Mouse (Mus musculus): ENCODE data around the gene Anxa11. TPM values are rescaled to one million over a fixed set of nuclear protein-coding genes. Genes with fewer than 3 reads are reported as not detected.
"Not testable (repeated sequence)": the region's sequence is repeated elsewhere in the genome, so short reads cannot be mapped to it uniquely, and the experiment has no call there.

Anxa11 gene
- polyA plus RNA-seq, 1 experiment = 64.2 TPM

GRCm38 (mm10) chr14:25872461-25873415, 30.8 kb downstream of the Anxa11 start:
- DNase-seq (ENCODE audit: low read depth in 1 of 2, low spot score in 2 of 2) = no peak
- Histone ChIP-seq H3K4me1 (ENCODE audit: control insufficient read depth, insufficient read depth, insufficient read length) (no peaks in the 10 kb centered on the region), H3K27ac (ENCODE audit: insufficient read depth, low read length) (no peak overlapping the region), H3K4me3 (ENCODE audit: extremely low read depth, insufficient read depth, insufficient read length) (no peak overlapping the region), H3K27me3 (ENCODE audit: control insufficient read depth, insufficient read depth, low read length) (no peaks in the 10 kb centered on the region), H3K36me3 (ENCODE audit: control insufficient read depth, insufficient read depth, low read length) (peaks cover 19% of the 10 kb centered on the region)
- WGBS = 88% methylated on average over 8 of the region's 8 CpGs
- no peak for TF ChIP-seq POLR2A (IDR thresholded peaks at IDR 0.05; ENCODE audit: low read depth, low read length)
- TF ChIP-seq CTCF (IDR thresholded peaks at IDR 0.05; ENCODE audit: extremely low read depth, insufficient read depth, insufficient read length, insufficient replicate concordance) = no peak

- DNase-seq (ENCODE audit: low read depth in 1 of 2, low spot score in 2 of 2); H3K27me3 ChIP-seq (ENCODE audit: control insufficient read depth, insufficient read depth, low read length); H3K4me1 ChIP-seq (ENCODE audit: control insufficient read depth, insufficient read depth, insufficient read length); H3K4me3 ChIP-seq (ENCODE audit: extremely low read depth, insufficient read depth, insufficient read length); H3K27ac ChIP-seq (ENCODE audit: insufficient read depth, low read length): not testable (repeated sequence)
- H3K36me3 ChIP-seq (ENCODE audit: control insufficient read depth, insufficient read depth, low read length) = peaks cover 13% of the 10 kb centered on the region
- no CpG with 5 or more reads among the region's 7 CpGs for WGBS
Observed at GRCm38 (mm10) chr14:25876640-25877039, 34.7 kb downstream of the Anxa11 start.

- H3K27ac ChIP-seq (ENCODE audit: insufficient read depth, low read length); H3K27me3 ChIP-seq (ENCODE audit: control insufficient read depth, insufficient read depth, low read length); DNase-seq (ENCODE audit: low read depth in 1 of 2, low spot score in 2 of 2); H3K4me1 ChIP-seq (ENCODE audit: control insufficient read depth, insufficient read depth, insufficient read length); H3K4me3 ChIP-seq (ENCODE audit: extremely low read depth, insufficient read depth, insufficient read length); H3K36me3 ChIP-seq (ENCODE audit: control insufficient read depth, insufficient read depth, low read length): not testable (repeated sequence)
- no CpG with 5 or more reads among the region's 9 CpGs for WGBS
Observed at GRCm38 (mm10) chr14:25881769-25882168, 39.8 kb downstream of the Anxa11 start.

GRCm38 (mm10) chr14:25885886-25886285, 43.9 kb downstream of the Anxa11 start:
- H3K36me3 ChIP-seq (ENCODE audit: control insufficient read depth, insufficient read depth, low read length); H3K27ac ChIP-seq (ENCODE audit: insufficient read depth, low read length); DNase-seq (ENCODE audit: low read depth in 1 of 2, low spot score in 2 of 2); H3K27me3 ChIP-seq (ENCODE audit: control insufficient read depth, insufficient read depth, low read length); H3K4me1 ChIP-seq (ENCODE audit: control insufficient read depth, insufficient read depth, insufficient read length); H3K4me3 ChIP-seq (ENCODE audit: extremely low read depth, insufficient read depth, insufficient read length): not testable (repeated sequence)
- WGBS = no CpG with 5 or more reads among the region's 12 CpGs

- H3K4me3 ChIP-seq (ENCODE audit: extremely low read depth, insufficient read depth, insufficient read length) = not testable (repeated sequence)
- no CpG with 5 or more reads among the region's 3 CpGs for WGBS
Observed at GRCm38 (mm10) chr14:25894566-25894965, 52.6 kb downstream of the Anxa11 start.

GRCm38 (mm10) chr14:25895686-25896085, 53.7 kb downstream of the Anxa11 start:
- H3K27me3 ChIP-seq (ENCODE audit: control insufficient read depth, insufficient read depth, low read length); DNase-seq (ENCODE audit: low read depth in 1 of 2, low spot score in 2 of 2); H3K27ac ChIP-seq (ENCODE audit: insufficient read depth, low read length); H3K4me3 ChIP-seq (ENCODE audit: extremely low read depth, insufficient read depth, insufficient read length); H3K36me3 ChIP-seq (ENCODE audit: control insufficient read depth, insufficient read depth, low read length); H3K4me1 ChIP-seq (ENCODE audit: control insufficient read depth, insufficient read depth, insufficient read length): not testable (repeated sequence)
- no CpG with 5 or more reads among the region's 7 CpGs for WGBS

More at GRCm38 (mm10) chr14:25894566-25894965, 52.6 kb downstream of the Anxa11 start:
- H3K36me3 ChIP-seq (ENCODE audit: control insufficient read depth, insufficient read depth, low read length); H3K4me1 ChIP-seq (ENCODE audit: control insufficient read depth, insufficient read depth, insufficient read length); H3K27me3 ChIP-seq (ENCODE audit: control insufficient read depth, insufficient read depth, low read length); DNase-seq (ENCODE audit: low read depth in 1 of 2, low spot score in 2 of 2); H3K27ac ChIP-seq (ENCODE audit: insufficient read depth, low read length): not testable (repeated sequence)

- H3K36me3 ChIP-seq (ENCODE audit: control insufficient read depth, insufficient read depth, low read length); H3K27ac ChIP-seq (ENCODE audit: insufficient read depth, low read length); H3K27me3 ChIP-seq (ENCODE audit: control insufficient read depth, insufficient read depth, low read length); H3K4me1 ChIP-seq (ENCODE audit: control insufficient read depth, insufficient read depth, insufficient read length); DNase-seq (ENCODE audit: low read depth in 1 of 2, low spot score in 2 of 2); H3K4me3 ChIP-seq (ENCODE audit: extremely low read depth, insufficient read depth, insufficient read length): not testable (repeated sequence)
- no CpG with 5 or more reads among the region's 10 CpGs for WGBS
Observed at GRCm38 (mm10) chr14:25903000-25903399, 61.0 kb downstream of the Anxa11 start, which contains the start of gene Plac9a. Gene Plac9a, minus strand, starts transcription at chr14:25903100.

- H3K27ac ChIP-seq (ENCODE audit: insufficient read depth, low read length); DNase-seq (ENCODE audit: low read depth in 1 of 2, low spot score in 2 of 2); H3K4me1 ChIP-seq (ENCODE audit: control insufficient read depth, insufficient read depth, insufficient read length); H3K36me3 ChIP-seq (ENCODE audit: control insufficient read depth, insufficient read depth, low read length); H3K27me3 ChIP-seq (ENCODE audit: control insufficient read depth, insufficient read depth, low read length); H3K4me3 ChIP-seq (ENCODE audit: extremely low read depth, insufficient read depth, insufficient read length): not testable (repeated sequence)
- 89% methylated on average over 1 of the region's 5 CpGs for WGBS
Observed at GRCm38 (mm10) chr14:25905243-25905642, 63.3 kb downstream of the Anxa11 start.

GRCm38 (mm10) chr14:25907272-25907671, 65.3 kb downstream of the Anxa11 start:
- H3K4me3 ChIP-seq (ENCODE audit: extremely low read depth, insufficient read depth, insufficient read length); H3K27ac ChIP-seq (ENCODE audit: insufficient read depth, low read length); H3K27me3 ChIP-seq (ENCODE audit: control insufficient read depth, insufficient read depth, low read length); DNase-seq (ENCODE audit: low read depth in 1 of 2, low spot score in 2 of 2); H3K36me3 ChIP-seq (ENCODE audit: control insufficient read depth, insufficient read depth, low read length); H3K4me1 ChIP-seq (ENCODE audit: control insufficient read depth, insufficient read depth, insufficient read length): not testable (repeated sequence)
- WGBS = no CpG with 5 or more reads among the region's 9 CpGs

GRCm38 (mm10) chr14:25908976-25909375, 67.0 kb downstream of the Anxa11 start:
- not testable (repeated sequence) for DNase-seq (ENCODE audit: low read depth in 1 of 2, low spot score in 2 of 2); H3K4me1 ChIP-seq (ENCODE audit: control insufficient read depth, insufficient read depth, insufficient read length); H3K4me3 ChIP-seq (ENCODE audit: extremely low read depth, insufficient read depth, insufficient read length); H3K27me3 ChIP-seq (ENCODE audit: control insufficient read depth, insufficient read depth, low read length); H3K27ac ChIP-seq (ENCODE audit: insufficient read depth, low read length); H3K36me3 ChIP-seq (ENCODE audit: control insufficient read depth, insufficient read depth, low read length)
- WGBS = no CpG with 5 or more reads among the region's 8 CpGs

Data from spleen, adult 2 months (tissue).